Mouse (Mus musculus): ENCODE data around the gene Kcnq4.

Kcnq4 gene

DNA sequence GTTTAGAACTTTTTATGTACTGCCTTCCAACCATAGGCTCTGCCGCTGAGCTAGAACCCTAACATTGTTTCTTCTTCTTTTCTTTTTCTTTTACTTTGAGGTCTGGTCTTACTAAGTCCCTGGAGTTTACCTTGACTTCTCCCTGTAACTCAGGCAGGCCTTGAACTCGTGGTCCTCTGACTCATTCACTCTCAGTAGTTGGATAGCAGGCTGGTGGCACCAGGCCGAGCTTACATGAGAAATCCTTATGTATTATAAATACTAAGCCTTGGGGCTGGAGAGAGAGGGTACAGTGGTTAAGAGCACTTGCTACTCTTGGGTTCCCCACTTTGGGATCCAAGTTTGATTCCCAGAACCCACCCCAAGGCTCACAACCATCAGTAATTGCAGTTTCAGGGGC, 74.8 kb downstream of the Kcnq4 start:
- no peak for ATAC-seq (ENCODE audit: low TSS enrichment)

DNA sequence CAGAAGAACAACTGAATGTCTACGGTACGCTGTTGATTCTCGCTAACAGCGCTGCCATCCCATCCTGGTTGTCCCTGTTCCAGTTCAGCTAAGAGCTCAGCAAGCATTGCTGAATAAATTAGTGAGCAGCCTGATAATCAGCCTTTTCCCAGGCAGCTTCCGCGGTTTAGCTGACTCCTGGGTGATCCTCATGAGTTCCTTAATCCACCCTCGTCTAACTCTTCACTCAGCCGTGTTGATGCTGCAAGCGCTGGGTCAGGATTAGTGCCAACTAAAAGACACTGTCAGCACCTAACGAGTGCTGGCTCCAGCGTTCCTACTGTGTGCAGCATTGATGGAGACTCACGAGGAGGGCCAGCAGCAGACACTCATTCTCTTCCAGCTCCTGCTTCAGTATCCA, 77.4 kb downstream of the Kcnq4 start:
- ATAC-seq (ENCODE audit: low TSS enrichment): no peak

DNA sequence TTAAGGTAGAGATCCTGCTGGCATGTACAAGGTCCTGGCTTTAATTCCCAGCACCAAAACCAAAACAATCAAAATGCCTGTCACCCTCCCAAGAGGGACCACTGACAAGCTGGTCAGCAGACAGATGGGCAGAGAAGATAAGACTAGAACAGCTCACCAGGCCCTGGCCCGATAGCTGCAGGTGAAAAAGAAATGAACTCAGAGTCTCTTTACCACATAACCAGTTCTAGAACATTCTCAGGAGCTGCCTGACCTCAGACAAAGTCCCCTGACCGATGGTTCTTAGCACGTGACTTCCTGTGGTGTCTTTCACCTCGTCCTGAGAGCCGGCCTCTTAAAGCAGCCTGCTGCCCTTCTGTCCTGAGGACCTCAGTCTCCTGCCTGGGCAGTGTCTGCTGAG, 78.8 kb downstream of the Kcnq4 start:
- ATAC-seq (ENCODE audit: low TSS enrichment): no peak

DNA sequence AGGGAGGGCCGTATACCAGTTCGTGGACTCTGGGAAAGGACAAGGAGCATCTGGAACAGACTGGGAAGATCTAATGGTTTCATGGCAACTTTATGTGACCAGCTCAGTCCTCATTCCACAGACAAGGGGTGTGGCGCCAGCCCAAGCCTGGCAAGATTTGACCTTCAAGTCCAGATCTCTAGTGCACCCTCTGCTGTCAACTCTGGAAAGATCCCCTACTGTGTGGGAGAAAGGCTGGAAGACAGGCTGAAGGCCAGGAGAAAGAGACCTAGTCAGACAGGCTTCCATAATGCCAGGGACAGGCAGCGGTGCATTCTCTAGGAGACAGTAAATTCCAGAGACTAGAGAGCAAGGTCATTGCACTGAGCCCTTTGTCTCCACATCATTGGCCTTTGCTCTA, 79.9 kb downstream of the Kcnq4 start:
- ATAC-seq (ENCODE audit: low TSS enrichment): no peak

DNA sequence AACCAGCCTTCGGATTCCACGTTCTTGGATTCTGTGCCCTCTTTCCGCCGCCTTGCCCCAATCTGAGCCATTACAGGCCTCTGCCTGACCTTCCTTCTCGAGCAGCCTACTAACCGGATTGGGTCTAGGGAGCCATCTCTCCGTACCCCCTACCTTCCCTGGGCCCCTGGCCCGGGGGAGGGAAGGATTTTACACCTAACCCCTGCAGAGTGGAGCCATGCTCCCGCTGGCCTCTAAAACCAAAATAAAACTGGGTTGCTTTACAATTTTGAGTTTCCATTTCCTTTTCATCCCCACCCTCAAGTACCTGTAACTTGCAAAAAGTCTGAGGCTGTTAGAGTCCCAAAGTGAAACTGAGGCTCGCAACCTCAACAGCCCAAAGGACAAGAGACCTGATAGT, 80.9 kb downstream of the Kcnq4 start:
- ATAC-seq (ENCODE audit: low TSS enrichment): no peak

DNA sequence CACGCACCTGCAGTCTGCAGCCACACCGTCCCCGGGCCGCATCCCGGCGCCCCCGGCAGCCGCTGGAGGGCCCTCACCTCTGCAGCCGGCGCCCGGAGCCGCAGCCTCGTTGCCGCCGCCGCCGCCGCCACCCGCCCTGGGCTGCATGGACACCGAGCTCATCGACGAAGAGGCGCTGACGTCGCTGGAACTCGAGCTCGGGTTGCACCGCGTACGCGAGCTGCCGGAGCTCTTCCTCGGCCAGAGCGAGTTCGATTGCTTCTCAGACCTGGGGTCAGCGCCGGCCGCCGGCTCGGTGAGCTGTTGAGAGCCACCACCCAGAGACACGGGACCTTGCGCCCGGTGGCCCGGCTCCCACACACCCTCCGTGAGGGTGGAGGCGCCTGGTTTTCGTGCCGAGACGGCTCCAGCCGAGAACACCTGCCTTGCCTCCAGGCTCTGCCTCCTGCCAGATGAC, 81.3 kb downstream of the Kcnq4 start:
- ATAC-seq (ENCODE audit: low TSS enrichment): peak; percentile 28

DNA sequence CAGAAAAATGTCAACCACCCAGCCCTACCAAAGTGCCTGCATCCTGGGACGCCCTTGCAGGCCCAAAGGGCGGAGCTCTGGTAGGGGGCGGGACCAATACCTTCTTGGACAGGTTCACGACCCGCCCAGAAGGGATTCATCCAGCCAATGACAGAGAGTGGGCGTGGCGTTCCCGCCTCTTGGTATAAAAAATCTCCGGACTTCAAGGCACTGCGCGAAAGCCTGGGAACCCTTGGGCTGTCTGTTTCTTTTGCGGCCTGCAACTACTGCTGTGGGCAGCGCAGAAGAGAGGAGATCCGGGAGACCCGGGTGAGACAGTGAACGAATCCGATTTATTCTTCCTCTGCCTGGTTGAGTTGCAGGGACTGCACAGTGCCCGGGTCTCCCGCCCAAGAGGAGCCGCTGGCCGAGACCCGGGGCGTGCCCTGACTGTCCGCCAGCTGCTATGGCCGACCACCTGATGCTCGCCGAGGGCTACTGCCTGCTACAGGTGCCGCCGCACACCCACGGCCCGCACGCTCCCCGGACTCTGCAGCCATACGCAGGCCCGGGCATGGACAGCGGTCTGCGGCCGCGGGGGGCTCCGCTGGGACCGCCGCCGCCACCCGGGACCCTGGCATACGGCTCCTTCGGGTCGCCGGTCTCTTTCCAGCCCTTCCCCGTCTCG, 81.9 kb downstream of the Kcnq4 start, which contains the start of gene Cited4:
Gene Cited4 (plus strand): TSS at position 215 of the 667 bp plus-strand sequence.
- peak; percentile 53 for ATAC-seq (ENCODE audit: low TSS enrichment)

DNA sequence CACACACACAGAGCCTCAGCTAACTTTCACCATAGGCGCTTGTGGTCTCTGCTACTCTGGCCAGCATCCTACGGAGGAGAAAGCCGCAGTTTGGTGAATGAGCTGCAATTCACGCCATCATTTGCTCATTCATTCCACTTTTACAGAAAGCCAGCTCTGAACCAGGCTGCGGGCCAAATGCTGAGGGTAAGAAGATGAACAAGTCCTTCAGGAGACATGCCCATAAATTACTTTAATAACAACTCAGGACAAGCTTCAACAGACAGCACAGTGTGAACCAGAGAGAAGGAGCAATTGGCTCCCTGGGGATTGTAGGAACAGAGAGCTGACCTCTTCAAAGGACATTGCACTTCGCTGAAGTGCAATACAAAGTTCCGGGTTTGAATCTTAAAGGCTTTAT, 82.6 kb downstream of the Kcnq4 start:
- no peak for ATAC-seq (ENCODE audit: low TSS enrichment)

DNA sequence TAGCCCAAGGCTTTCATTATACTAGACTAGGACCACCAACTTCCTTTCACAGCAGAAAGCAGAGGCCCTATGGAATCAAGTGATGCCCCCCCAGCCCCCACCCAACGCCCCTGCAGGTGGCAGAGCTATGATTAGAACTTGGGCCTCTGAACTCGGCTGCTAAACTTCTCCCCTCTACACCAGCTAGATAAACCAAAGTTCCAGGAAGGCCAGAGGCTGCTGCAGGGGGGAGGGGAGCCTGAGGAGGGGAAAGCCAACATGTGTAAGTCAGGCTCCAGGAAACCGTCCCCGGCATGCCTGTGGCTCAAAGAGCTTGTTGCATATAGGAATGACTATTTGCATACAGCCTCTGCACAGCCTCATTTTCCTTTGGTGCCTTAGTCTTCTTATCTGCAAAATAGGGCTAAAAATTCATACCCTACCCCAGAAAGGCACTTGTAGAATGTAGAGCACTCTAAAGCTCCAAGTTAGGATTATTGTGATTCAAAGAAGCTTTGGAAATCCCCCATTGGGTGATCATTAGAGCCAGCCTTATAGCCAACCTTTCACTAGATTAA, 83.2 kb downstream of the Kcnq4 start:
- ATAC-seq (ENCODE audit: low TSS enrichment): no peak

DNA sequence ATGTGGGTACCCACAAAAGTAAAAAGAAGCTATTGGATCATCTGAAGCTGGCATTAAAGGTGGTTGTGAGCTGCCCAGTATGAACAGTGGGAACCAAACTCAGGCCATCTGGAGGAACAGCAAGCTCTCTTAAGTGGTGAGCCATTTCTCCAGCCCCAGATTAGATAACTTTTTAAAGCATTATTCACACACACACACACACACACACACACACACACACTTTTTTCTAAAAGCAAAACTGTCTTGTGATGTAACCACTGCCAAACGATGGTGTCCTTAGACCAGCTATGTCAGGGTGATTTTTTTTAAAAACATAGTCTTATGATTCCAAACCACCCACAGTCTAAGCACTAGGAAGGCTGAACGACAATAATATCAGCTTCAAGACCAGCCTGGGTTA, 83.8 kb downstream of the Kcnq4 start:
- no peak for ATAC-seq (ENCODE audit: low TSS enrichment)

DNA sequence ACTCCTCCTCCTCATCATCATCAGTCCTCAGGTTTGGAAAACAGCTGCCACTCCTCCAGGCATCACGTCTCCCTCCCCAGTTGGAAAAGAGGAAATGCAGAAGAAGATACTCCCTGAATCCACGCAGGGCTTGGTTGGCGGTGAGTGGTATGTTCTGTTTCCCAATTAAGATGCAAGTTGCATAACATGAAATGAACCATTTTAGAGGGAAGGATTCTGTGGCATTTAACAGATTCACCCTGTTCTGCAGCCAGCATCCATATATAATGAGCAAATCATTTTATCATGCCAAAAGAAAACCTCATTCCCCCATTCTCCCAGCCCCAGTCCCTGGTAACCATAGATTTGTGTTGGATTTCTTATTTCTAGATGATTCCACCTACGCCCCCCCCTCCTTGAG, 87.9 kb downstream of the Kcnq4 start:
- ATAC-seq (ENCODE audit: low TSS enrichment): peak; percentile 84

DNA sequence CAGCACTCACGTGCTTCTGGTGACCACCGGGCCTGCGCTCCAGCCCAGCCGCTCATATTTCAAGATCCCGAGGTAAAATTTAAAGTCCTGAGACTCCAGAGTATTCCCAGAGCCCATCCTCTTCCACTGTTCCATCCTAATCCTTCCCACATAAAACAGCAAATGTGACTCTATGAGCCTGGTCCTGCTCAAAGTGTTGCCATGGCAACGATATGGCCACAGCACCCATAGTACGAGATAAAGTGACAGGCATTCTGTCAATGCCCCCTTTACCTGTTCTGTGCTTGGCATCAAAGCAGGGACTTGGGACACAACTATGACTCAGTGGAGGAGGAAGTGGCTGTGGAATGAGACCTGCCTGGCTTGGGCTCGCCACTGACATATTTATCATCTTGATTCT, 92.5 kb downstream of the Kcnq4 start:
- ATAC-seq (ENCODE audit: low TSS enrichment): no peak

DNA sequence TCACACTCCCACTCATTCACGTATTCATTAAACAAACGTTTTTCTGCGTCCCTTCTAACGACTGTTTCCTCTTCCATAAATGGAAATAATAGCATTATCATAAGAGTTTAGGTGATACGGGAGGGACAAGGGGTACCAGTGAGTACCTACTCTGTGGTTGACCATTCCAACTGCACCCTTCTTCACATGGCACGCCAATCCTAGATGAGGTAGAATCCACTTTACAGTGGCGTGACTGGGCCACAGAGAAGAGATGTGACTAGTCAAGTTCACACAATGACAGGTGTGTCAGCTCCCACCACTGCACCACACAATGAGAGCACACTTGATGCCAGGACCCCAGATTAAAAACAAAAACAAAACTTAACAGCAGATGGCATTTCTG, 98.2 kb downstream of the Kcnq4 start:
- 0 out of 2 replicates have a peak, but pooled peaks have one; percentile 7 for ATAC-seq (ENCODE audit: low TSS enrichment)

DNA sequence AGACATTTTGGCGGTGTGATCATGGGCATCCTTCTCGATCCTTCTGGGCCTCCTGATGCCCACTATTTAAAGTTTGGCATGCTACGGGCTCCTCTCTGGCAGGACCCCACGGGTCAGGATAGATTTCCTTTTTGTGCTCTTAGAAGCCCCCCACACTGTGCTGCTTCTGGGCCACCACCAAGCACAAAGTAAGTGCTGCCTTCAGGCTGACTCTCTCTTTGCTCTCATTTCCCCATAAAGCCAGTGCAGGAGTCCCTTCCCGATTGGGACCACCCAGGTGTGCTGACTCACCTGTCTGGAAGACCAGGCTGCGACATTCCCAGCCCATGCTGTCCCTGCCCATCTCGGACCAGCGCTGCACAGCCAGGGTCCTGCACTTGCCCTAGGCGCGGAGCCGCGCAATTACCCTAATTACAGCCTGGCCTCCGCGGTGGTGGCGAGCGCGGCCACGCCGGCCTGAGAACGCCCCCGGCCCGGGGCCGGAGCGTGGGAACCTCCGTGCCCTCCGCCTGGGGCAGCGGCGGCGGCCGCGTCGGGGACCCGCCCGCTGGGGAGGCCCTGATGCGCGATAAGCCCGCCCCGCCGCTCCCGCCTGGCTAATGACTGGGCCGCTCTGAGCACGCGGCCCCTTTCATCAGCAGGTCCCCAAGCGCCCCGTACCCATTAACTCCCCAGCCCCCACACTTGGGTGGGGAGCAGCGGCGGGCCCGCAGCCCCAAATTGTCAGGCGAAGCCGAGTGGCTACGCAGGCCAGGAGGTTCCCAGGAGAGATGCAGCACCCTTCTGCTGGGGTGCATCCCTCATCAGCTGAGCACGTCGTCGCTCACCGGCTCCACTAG, 98.8 kb downstream of the Kcnq4 start:
- ATAC-seq (ENCODE audit: low TSS enrichment): peak; percentile 68

Data from frontal cortex, adult (tissue).